Mouse (Mus musculus): Measurements from ENCODE around the gene Erc2. TPM values are rescaled to one million over a fixed set of nuclear protein-coding genes. Genes with fewer than 3 reads are reported as not detected.

Erc2 gene
- total RNA-seq, 2 experiments from 2014 or later, result 0.38 to 0.86 TPM

- DNase-seq, result no peak
- intact Hi-C loops (cut with DNase I; ENCODE audit: low total_unique reads), result no loop called here
These were observed 193.5 kb downstream of the Erc2 start for GRCm38 (mm10) chr14:27815739-27816138.

- intact Hi-C loops (cut with DNase I; ENCODE audit: low total_unique reads), result no loop called here
- DNase-seq, result no peak
These were observed 196.8 kb downstream of the Erc2 start for GRCm38 (mm10) chr14:27818986-27819385.

GRCm38 (mm10) chr14:27821801-27822200 is 199.6 kb downstream of the Erc2 start:
- DNase-seq, result no peak
- intact Hi-C loops (cut with DNase I; ENCODE audit: low total_unique reads), result no loop called here

GRCm38 (mm10) chr14:27822566-27822965 is 200.3 kb downstream of the Erc2 start:
- DNase-seq, result no peak
- intact Hi-C loops (cut with DNase I; ENCODE audit: low total_unique reads), result no loop called here

- intact Hi-C loops (cut with DNase I; ENCODE audit: low total_unique reads), result no loop called here
- DNase-seq, result peak; percentile 25
These were observed 200.8 kb downstream of the Erc2 start for GRCm38 (mm10) chr14:27823048-27823447.

DNA sequence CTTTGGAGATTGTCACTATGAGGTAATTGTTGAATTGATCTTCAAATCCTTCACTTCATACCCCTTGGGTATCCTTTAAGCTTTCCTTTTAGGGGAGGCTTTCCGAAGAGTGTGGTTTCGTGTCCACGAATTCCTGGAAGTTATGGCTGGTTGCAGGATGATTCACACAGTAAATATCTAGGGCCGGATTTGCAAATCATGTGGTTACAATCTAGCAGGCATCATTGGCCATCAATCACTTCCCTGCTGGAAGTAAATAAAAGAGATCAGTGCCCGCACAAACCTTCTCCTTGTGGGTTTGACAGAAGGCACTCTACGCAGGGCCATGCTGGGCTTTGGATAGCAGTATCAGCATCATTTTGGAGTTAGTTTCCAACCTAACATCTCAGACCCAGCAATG is 201.7 kb downstream of the Erc2 start:
- DNase-seq, result no peak
- intact Hi-C loops (cut with DNase I; ENCODE audit: low total_unique reads), result no loop called here

DNA sequence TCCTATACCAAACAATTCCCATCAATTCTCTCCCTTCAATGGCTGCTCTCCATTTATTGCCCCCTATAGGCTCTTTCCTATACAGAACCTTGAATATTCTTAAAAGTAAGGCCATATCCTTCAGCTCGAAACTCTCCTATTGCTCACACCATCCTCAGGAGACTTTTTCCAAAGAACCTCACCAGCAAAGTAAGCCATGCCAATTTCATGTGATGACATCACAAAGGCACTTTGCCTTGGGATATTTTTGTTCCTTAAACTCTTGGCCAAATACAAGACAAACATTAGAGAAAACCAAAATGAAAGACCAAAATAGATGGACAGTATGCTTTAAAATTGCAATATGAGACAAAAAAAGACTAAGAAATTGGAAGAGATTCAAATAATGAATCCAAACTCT is 204.6 kb downstream of the Erc2 start:
- DNase-seq, result no peak

DNA sequence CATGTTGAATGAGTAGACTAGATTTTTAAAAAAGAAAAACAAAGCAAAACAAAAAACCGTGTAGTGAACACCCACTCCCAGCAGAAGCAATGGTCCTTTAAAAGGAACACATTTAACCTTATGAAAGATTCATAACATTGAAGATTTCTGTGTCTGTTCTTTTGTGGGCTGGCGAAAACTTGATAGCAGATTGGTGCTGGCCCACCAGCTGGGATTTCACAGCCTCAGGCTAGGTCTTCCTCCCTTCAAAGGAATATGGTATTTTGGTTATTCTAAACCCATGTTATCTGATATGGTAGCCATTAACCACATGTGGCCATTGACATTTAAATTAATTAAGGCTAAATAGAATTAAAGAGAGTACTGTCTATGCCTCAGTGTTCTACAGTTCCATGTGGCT is 205.9 kb downstream of the Erc2 start:
- DNase-seq, result no peak
- intact Hi-C loops (cut with DNase I; ENCODE audit: low total_unique reads), result no loop called here

More for the DNA sequence above, 204.6 kb downstream of the Erc2 start:
- intact Hi-C loops (cut with DNase I; ENCODE audit: low total_unique reads), result no loop called here

- intact Hi-C loops (cut with DNase I; ENCODE audit: low total_unique reads), result no loop called here
- no peak for DNase-seq
These were observed 210.0 kb downstream of the Erc2 start for GRCm38 (mm10) chr14:27832196-27832595.

- intact Hi-C loops (cut with DNase I; ENCODE audit: low total_unique reads), result no loop called here
- no peak for DNase-seq
These were observed 213.1 kb downstream of the Erc2 start for GRCm38 (mm10) chr14:27835351-27835750.

- intact Hi-C loops (cut with DNase I; ENCODE audit: low total_unique reads), result no loop called here
- DNase-seq, result no peak
These were observed 215.4 kb downstream of the Erc2 start for GRCm38 (mm10) chr14:27837601-27838105.

DNA sequence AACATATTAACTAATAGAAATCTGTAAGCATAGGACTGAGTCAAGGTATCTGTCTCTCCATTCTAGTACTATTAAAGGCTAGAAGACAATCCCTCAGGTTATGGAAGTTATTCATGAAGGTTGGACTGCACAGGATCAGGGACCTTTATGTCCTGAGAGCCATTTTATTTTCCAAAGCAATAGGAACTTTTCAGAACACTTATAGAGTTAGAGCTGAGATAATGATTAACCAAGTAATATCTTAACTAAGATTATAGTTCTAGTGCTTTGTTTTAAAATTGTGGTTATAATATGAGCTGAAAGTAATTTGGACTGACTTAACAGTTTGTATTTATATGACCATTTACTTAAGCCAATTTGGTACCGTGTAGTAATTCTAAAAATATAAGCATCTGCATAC is 217.9 kb downstream of the Erc2 start:
- intact Hi-C loops (cut with DNase I; ENCODE audit: low total_unique reads), result no loop called here
- no peak for DNase-seq

DNA sequence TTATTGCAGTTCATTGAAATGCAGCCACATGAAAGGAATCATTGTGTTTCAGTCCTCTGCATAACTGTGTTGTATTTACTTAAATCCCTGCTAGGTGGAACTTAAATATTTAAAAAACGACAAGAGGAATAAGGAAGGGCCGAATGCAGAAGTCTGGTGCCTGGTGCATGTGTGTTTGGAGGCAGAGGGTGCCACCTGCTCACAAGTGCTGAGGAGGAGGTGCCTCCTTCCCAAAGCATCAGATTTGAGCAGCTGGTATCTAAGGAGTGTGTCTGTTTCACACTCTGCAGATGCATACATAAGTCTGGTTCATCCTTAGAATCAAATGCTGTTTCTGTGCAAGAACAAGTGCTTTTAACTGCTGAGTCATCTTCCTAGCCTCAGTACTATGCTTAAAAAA is 224.6 kb downstream of the Erc2 start:
- no peak for DNase-seq
- intact Hi-C loops (cut with DNase I; ENCODE audit: low total_unique reads), result no loop called here

GRCm38 (mm10) chr14:27847291-27847690 is 225.1 kb downstream of the Erc2 start:
- intact Hi-C loops (cut with DNase I; ENCODE audit: low total_unique reads), result no loop called here
- no peak for DNase-seq

GRCm38 (mm10) chr14:27851231-27851630 is 229.0 kb downstream of the Erc2 start:
- DNase-seq, result no peak

GRCm38 (mm10) chr14:27852606-27853005 is 230.4 kb downstream of the Erc2 start:
- DNase-seq, result no peak
- intact Hi-C loops (cut with DNase I; ENCODE audit: low total_unique reads), result no loop called here

More at GRCm38 (mm10) chr14:27851231-27851630, 229.0 kb downstream of the Erc2 start:
- intact Hi-C loops (cut with DNase I; ENCODE audit: low total_unique reads), result no loop called here

GRCm38 (mm10) chr14:27860371-27861046 is 238.3 kb downstream of the Erc2 start:
- intact Hi-C loops (cut with DNase I; ENCODE audit: low total_unique reads), result no loop called here
- no peak for DNase-seq

DNA sequence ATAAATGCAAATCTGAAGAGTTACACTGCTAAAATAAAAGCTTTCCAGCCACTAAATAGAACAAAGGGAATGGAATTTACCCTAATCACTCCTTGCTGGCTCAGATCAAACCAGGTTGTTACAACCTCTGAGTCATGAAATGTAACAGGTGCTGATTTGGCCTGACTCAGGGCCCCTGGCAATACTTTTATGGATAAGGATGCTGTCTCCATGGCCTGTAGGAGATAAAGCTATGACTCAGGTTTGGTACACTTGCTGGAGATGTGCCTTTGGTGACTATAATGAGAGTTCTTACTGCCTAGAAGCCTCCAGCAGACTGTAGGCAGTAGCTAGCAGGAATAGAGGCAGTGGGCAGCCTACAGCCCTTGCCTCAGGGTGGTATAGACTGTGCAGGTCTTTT is 240.1 kb downstream of the Erc2 start:
- no peak for DNase-seq
- intact Hi-C loops (cut with DNase I; ENCODE audit: low total_unique reads), result no loop called here

GRCm38 (mm10) chr14:27867386-27867785 is 245.2 kb downstream of the Erc2 start:
- DNase-seq, result no peak
- intact Hi-C loops (cut with DNase I; ENCODE audit: low total_unique reads), result no loop called here

DNA sequence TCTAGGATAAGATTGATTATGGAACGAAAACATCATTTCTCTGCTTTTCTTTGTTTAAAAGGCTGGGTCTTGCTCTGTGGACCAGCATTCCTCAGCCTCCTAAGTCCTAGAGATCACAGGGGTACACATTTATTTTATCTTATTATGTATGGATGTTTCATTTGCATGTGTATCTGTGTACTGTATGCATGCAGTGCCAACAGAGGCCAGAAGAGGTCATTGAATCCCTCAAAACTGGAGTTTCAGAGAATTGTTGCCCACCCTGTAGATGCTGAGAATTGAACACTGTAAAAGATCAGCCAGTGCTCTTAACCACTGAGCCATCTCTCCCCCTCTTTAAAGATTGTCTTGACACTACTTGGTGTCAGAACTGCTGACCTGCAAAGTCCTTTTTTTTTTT is 251.4 kb downstream of the Erc2 start:
- no peak for DNase-seq
- intact Hi-C loops (cut with DNase I; ENCODE audit: low total_unique reads), result no loop called here

- intact Hi-C loops (cut with DNase I; ENCODE audit: low total_unique reads), result no loop called here
- DNase-seq, result no peak
These were observed 253.8 kb downstream of the Erc2 start for GRCm38 (mm10) chr14:27875991-27876411.

DNA sequence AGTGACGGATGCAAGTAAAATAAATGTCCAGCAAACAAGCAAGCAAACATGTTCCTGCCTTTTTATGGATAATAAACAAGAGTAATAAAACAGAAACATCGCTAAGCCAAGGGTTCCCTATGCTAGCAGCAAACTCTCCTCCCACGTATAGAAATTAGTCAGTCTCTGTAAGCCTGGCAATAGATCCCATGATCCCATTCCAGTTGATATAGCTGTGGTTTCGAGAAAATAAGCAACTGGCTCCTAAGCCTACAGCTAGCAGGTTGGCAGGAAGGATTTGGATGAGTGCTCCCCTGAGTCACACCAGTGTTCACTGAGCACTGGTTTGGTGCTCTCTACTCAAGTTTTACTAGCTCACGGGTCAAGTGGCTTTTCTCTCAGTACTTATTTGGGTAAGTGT is 259.7 kb downstream of the Erc2 start:
- no peak for DNase-seq
- intact Hi-C loops (cut with DNase I; ENCODE audit: low total_unique reads), result no loop called here
